Mouse (Mus musculus) E14TG2a.4 (cell line): ENCODE results near the gene Frem2.

ENCODE experiments used
- CTCF ChIP-seq: conservative IDR thresholded peaks from 2 replicates; pipeline ENCODE4 v1.5.1; 2014; ENCODE audit warnings: low read length
- NANOG ChIP-seq: IDR thresholded peaks from 2 replicates; pipeline ENCODE4 v1.6.1; 2014; ENCODE audit warnings: borderline replicate concordance, low read length, mixed read lengths
- POU5F1 ChIP-seq: IDR thresholded peaks from 2 replicates; pipeline ENCODE4 v1.6.1; 2014; ENCODE audit warnings: low read length, borderline replicate concordance

DNA sequence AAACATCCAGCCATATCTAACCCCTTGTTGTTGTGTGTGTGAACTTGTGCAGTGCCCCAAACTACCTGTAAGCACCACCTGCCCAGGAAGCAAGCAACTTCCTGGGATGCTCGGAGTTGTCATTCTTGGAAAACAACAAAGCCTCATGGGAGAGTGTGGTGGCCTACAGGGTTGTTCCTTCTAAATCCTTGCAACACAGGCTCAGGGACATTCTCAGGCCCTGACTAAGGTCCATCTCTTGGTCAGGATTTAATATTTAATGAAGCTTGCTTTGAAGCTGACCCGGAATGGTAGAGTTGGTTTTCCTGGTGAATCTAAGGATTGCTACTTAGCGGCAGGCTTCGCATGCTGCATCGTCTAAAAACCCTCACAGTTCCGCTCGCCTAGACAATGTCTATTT lies 65.1 kb downstream of the Frem2 start:
- no peak for TF ChIP-seq CTCF
- no peak for TF ChIP-seq NANOG
- TF ChIP-seq POU5F1 = no peak
